Mouse (Mus musculus) adrenal gland, adult 18-20 months (tissue): ENCODE measurements around the gene Mansc4. TPM values are rescaled to one million over a fixed set of nuclear protein-coding genes. Genes with fewer than 3 reads are reported as not detected.

ENCODE experiments used
- DNase-seq, 2 experiments: peaks; one replicate each; pipeline ENCODE4 v3.0.0; 2021 to 2022; ENCODE audit warnings: low spot score in 2 of 2
- total RNA-seq, 2 experiments: library from RNA; stranded (reverse); gene quantifications; 1 replicate in 1 of 2; 2 replicates in 1 of 2; pipeline ENCODE4 v1.2.3; 2021

Gene Mansc4
- total RNA-seq, 2 experiments from 2014 or later: 0.27 TPM; not detected in 1

DNA sequence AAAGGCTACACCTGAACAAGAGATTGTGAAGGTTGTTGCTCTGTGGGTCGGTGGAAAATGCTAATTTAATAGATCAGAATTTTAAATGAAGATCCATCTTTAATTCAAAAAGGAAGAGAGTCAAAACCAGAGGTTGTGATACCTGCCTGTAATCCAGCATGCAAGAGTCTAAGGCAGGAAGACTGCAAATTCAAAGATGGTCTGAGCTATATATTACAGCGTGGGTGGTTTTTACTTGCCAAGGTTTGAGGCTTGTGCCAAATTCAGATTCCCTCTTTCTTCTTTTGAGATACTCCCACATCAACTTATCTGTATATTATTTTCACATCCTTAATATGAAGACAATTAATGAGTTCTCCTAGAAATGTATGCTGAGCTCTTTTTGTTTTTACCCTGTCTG, 58.4 kb downstream of the Mansc4 start:
- no peak for DNase-seq

Other genes with a start within 250 kb of the Mansc4 start
- gene Smco2, start 236.9 kb downstream of the Mansc4 start, total RNA-seq: not detected
- 10 to 100 TPM; 72.0 to 88.3 TPM for gene Ppfibp1, start 198.5 kb downstream of the Mansc4 start, total RNA-seq
- not detected for gene 1700034J05Rik, start 132.6 kb downstream of the Mansc4 start, total RNA-seq
- gene Rep15, start 54.4 kb downstream of the Mansc4 start, total RNA-seq: under 1 TPM; 0.66 to 0.99 TPM
- gene Mrps35, start 44.3 kb downstream of the Mansc4 start, total RNA-seq: 100 to 1,000 TPM in 1 of 2 experiments, 10 to 100 TPM in 1; 80.3 to 102 TPM
- 10 to 100 TPM; 16.5 to 25.6 TPM for gene Klhl42, start 4.3 kb upstream of the Mansc4 start, total RNA-seq
- 1 to 10 TPM in 1 of 2 experiments, under 1 TPM in 1; 0.23 to 1.3 TPM for gene Pthlh, start 177.2 kb upstream of the Mansc4 start, total RNA-seq